Mouse (Mus musculus): ENCODE results near the gene Senp8.

The Senp8 gene

DNA sequence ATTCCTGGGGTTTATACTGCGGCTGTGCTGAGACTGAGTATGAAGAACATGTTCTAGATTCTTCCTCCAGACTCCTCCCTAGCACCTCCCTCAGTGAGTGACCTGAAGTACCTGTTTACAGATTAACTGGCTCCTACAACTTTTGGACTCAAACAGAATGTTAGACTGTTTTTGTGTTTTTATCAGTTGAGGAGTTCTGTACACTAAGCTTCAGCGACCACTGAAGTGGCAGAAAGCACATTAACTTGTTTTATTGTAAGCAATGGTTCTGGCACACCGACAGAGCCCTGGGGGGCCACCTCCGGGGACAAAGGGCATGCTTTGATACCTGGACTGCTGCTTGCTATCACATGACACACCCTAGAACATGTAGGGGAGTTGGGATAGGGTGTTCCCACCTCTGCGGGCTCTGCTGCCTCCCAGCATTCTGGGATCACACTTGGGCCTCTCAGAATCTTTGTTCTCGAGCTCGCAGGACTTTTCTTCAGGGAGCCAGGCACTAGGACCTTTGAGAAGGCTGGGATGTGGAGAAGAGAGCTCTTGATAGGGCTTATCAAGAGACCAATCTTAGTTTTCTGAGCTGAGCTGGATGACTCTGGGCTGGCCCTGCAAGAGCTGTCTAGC is 34.1 kb downstream of the Senp8 start:
- DNase-seq (ENCODE audit: low spot score in 2 of 2): no peak

DNA sequence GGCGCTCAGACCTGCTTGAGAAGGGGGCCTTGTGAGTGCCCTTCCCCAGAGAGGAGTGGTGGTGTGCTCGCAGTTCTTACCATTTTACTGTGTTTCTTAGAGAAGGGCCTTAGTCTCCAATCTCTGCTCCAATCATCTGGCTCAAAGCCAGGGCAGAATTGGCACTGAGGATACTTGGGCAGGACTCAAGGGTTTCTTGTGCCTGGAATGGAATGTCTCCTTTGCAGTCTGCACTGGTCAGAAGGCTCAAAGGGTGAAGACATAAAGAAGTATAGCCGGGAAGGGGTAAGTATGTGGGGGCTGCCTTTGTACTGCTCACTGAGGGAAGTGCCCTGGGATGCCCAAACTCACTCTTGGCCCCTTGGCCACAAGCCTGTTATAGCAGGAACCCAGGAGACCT is 41.3 kb downstream of the Senp8 start:
- DNase-seq (ENCODE audit: low spot score in 2 of 2): no peak

- no peak for DNase-seq (ENCODE audit: low spot score in 2 of 2)
Measured at GRCm38 (mm10) chr9:59706850-59707825, 43.4 kb downstream of the Senp8 start.

DNA sequence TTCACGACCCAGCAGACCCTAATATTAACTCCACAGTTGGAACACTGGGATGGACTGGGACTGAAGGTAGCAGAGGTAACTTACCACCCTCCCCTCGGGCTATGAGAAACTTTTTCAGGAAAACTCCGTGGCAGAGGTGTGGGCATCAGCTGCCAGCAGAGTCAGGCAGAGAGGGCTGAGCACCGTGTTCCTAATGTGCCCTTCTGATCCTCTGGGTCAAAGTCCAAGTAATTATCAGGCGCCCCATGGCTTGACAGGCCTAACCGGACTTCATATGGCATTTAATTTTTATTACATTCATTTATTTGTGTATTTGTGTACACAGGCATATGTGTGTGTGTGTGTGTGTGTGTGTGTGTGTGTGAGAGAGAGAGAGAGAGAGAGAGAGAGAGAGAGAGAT is 47.4 kb downstream of the Senp8 start:
- no peak for DNase-seq (ENCODE audit: low spot score in 2 of 2)

- DNase-seq (ENCODE audit: low spot score in 2 of 2): no peak
Measured at GRCm38 (mm10) chr9:59701094-59701493, 49.4 kb downstream of the Senp8 start.

GRCm38 (mm10) chr9:59696381-59696780 is 54.1 kb downstream of the Senp8 start:
- DNase-seq (ENCODE audit: low spot score in 2 of 2): no peak

- no peak for DNase-seq (ENCODE audit: low spot score in 2 of 2)
Measured at GRCm38 (mm10) chr9:59695451-59695813, 55.1 kb downstream of the Senp8 start.

GRCm38 (mm10) chr9:59694571-59695450 is 55.7 kb downstream of the Senp8 start:
- DNase-seq (ENCODE audit: low spot score in 2 of 2): no peak

DNA sequence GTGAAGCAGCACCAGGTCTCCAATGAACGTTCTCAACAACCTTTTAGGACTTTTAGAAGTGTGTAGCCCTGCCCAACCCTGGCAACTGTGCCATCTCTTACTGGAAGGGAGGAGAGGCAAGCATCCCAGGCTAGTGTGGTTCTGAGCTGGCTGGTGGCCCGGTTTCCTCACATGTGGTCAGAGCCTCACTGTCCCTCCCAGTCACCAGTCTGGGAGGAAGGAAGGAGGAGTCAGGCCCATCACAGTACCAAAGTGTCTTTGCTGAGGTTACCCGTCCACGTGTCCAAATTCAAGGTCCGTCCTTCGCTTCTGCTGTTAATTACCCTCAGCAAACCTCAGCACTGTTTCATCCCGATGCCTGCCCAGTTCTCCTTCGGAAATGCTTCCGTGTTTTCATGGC is 58.4 kb downstream of the Senp8 start:
- DNase-seq (ENCODE audit: low spot score in 2 of 2): no peak

DNA sequence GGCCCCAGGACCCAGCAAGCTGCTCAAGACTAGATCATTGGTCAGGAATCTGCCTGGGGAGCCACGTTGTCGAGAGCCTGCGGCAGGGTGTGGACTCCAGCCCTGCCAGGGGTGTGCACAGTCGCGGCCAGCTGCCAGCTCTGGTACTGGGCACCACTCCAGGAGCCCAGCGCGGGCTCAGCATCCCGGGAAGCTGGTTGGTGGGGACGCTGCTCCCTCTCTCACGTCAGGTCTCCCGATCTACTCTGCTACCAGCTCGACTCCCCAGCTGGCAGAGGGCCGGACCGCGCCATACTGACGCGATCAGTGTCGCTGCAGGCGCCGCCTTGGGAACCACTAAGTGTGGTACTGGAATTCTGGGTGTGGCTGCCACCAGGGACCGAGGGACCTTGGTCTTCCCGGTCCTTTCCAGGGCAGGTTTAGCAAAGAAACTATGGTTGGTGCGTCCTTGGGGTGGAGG is 58.8 kb downstream of the Senp8 start:
- DNase-seq (ENCODE audit: low spot score in 2 of 2): peak; percentile 53 to 68

DNA sequence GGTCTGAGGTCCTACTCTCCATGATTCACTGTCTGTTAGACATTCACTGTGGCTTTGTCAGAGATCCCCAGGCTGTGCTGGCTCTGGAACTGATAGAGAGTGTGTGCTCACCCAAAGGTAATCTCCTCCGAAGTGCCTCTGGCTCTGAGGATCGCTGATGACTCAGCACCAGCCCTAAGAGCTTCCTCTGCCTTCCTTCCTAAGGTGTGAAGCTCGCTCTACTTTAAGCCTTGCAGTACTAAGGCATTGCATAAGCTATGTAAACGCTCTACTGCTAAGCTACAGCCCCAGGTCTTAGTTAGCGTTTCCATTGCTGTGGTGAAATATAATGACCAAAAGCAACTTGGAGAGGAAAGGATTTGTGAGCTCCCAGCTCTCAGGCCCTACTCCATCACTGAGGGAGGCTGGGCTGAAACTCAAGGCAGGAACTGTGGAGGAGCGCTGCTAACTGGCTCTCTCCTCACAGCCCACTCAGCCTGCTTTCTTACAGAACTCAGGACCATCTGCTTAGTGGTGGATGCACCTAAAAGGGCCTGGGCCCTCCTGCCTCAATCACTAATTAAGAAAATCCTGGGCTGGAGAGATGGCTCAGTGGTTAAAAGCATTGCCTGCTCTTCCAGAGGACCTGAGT is 63.0 kb downstream of the Senp8 start:
- no peak for DNase-seq (ENCODE audit: low spot score in 2 of 2)

Measured in urinary bladder, adult 18-20 months (tissue).